Mouse (Mus musculus) megakaryocyte, embryonic 14.5 days (primary cell): Measurements from ENCODE around the gene Neurl1b.

Source experiments
- FLI1 ChIP-seq: IDR thresholded peaks from 2 replicates; pipeline ENCODE4 v1.6.1; 2012; ENCODE audit warnings: low read length, inconsistent platforms, mixed read lengths
- GATA1 ChIP-seq: IDR thresholded peaks from 3 replicates; pipeline ENCODE4 v1.6.1; 2012; ENCODE audit warnings: mixed read lengths, low read length, inconsistent platforms, borderline replicate concordance

DNA sequence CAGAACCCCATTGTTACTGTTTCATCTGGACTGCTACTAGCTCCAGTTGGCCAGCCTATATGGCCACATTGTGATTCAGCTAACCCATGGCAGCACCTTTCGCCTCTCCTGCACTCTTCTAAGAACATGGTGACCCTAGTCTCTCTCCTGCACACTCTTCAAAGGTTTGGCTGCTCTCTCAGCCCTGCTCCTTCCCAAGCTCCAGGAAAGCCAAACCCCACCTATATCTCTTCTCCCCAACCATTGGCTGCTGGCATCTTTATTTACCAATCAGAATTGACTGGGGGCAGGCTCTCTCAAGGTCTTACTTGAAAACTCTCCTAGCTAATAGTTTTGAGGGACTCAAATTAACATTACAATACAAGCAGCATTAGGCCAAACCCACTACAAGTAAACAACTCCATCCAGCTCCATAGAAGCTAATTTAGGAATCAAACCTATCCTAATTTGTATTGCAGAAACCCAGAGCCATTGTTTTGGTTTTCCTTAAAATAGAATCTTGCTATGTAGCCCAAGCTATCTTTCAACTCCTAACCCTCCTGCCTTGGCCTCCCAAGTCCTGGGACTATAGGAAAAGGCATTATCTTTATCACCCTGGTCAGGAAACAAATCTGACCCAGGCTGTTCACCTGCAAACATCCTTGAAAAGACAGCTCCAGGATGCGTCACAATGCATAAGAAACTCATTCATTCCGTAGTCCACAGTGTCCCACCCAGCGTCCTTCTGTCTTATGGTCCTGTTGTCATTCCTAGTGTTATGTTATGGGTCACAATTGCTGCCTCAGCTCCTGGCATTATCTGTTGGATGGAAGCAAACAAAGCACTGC is 80.2 kb downstream of the Neurl1b start:
- TF ChIP-seq GATA1 (no peak), FLI1 (no peak)
